Mouse (Mus musculus): ENCODE results near the gene Sergef.

The Sergef gene

DNA sequence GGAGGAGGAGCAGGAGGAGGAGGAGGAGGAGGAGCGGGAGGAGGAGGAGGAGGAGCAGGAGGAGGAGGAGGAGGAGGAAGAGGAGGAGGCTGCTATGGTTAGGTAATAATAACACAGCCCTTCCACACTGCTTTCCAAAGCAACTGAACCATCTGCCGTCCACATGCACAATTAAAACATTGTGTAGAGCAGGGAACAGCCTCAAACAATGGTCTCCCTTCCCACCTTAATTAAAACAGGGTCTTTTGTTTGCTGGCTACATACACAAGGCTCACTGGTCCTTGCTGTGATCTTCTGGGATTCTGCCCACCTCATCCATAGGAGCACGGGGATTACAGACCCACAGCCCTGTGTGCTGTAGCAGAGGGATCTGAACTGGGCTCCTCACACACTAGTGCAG, 15.6 kb downstream of the Sergef start:
- in situ Hi-C loops (cut with MboI; ENCODE audit: low pct_unique_long_range_greater_than_20kb in 1 of 2, low sequenced_read_pairs in 2 of 2, unreplicated experiment in 1 of 2), result no loop called here

DNA sequence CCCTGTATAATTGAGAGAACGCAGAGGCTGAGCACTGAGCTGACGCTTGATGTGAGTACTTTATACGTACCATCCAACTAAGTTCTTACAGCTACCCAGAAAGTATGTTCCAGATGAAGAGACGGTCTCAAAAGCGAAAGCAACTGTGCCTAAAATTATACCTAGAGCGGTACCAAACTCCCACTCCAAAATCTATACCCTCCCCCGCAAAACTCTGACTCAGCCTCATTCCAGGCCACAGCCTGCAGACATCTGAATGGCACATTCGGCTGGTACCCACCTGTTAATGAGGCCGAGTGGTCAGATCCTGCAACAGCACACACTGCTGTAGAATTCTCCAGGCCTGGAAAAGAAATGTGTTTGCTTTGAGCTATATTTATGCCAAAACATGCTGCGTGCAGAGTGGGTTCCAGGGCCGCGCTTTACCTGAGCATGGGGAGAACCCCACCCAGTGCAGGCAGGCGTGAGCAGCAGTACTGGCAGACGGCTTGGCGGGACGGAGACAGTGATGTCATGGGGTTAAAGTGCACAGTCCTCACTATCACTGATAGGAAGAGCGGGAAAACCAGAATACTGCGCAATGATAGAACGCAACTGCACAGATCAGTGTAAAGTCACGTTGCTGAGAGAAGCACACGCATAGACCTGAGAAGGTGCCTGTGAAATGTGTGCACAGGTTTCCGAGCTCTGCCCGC, 21.0 kb downstream of the Sergef start:
- in situ Hi-C loops (cut with MboI; ENCODE audit: low pct_unique_long_range_greater_than_20kb in 1 of 2, low sequenced_read_pairs in 2 of 2, unreplicated experiment in 1 of 2), result no loop called here

DNA sequence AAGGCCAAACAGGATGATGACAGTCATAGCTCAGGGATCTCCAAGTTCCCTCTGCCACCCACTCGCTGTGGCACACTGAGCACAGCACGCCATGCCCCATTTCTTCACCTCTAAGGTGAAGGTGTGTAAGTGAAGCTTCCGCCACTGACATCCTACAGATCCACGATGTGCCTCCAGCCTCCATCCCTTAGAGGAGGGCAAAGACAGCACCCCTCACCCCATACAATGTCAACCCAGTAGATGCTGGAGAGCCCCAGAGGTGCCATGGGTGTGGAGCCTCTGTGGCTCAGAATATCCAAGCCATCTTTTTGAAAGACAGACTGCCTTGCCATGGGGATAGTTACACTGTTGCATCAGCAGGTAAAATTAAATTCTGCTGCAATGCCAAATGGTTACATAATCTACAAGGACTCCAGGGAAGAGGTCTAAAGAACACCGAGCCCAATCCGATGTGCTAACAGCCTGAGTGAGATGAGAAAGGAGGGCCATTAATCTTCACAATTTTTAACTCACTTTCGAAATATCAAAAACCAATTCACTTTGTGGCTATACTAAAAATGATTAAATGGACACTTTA, 23.1 kb downstream of the Sergef start:
- in situ Hi-C loops (cut with MboI; ENCODE audit: low pct_unique_long_range_greater_than_20kb in 1 of 2, low sequenced_read_pairs in 2 of 2, unreplicated experiment in 1 of 2), result no loop called here

DNA sequence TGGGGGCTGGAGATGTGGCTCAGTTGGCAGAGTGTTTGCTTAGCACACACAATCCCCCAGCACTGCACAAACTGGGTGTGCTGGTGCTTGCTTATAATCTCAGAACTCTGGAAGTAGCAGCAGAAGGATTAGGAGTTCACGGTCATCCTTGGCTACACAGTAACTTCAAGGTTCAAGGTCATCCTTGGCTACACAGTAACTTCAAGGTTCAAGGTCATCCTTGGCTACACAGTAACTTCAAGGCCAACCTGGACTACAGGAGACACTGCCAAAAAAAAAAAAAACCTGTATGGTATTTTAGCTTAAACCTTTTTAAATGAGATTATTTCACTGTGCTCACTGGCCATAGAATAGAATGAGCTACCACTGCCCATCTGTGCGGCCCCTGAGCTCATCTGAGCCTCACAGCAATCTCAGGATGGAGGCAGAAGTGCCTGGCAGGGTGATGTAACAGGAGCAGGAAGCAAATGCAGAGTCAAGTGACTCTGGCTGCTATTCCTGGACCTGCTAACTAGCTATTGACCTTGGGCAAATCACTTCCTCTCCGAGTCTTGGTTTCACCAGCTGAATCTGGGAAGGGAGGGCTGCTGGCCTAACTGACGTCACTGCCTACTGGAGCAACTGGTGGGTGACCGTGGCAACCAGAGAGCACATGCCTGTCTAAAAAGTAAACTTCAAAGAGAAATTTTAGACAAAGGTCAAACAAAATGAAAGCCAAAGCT, 24.2 kb downstream of the Sergef start:
- in situ Hi-C loops (cut with MboI; ENCODE audit: low pct_unique_long_range_greater_than_20kb in 1 of 2, low sequenced_read_pairs in 2 of 2, unreplicated experiment in 1 of 2), result no loop called here

DNA sequence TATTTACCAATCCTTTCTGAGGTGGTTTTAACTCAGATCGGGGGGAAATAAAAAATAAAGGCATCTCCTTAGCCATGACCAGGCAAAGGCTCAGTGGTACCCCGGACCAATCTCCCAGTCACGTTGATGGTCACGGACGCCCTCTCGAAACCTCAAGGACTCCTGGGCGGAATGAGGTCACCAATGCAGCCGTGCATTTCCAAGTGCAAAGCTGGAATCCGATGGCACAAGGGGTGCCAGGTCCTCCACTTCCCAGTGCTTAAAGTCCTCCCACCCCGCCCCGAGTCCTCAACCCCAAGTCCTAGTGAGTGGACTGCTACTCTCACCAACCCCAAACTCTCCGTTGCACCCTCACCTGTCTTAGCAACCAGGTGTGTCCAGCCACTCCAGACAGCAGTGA, 25.3 kb downstream of the Sergef start:
- in situ Hi-C loops (cut with MboI; ENCODE audit: low pct_unique_long_range_greater_than_20kb in 1 of 2, low sequenced_read_pairs in 2 of 2, unreplicated experiment in 1 of 2), result no loop called here

DNA sequence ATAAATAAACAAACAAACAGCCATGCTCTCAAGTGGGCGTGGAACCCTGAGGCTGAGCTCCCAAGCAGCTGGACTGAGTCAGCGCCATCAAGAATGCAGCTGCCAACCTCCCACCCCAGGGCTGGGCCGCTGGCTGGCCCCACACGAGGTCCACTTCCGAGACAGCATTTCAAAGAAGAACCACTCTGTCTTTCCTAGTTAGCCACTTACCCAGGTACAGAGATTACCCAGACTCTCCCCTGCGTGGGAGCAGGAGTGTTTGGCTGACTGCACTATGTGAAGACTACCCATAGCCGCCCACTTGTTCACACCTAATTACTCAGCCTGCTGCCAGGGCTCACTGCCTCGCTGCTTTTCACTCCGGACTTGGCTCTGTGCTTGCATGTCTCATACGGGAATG, 26.5 kb downstream of the Sergef start:
- in situ Hi-C loops (cut with MboI; ENCODE audit: low pct_unique_long_range_greater_than_20kb in 1 of 2, low sequenced_read_pairs in 2 of 2, unreplicated experiment in 1 of 2), result no loop called here

DNA sequence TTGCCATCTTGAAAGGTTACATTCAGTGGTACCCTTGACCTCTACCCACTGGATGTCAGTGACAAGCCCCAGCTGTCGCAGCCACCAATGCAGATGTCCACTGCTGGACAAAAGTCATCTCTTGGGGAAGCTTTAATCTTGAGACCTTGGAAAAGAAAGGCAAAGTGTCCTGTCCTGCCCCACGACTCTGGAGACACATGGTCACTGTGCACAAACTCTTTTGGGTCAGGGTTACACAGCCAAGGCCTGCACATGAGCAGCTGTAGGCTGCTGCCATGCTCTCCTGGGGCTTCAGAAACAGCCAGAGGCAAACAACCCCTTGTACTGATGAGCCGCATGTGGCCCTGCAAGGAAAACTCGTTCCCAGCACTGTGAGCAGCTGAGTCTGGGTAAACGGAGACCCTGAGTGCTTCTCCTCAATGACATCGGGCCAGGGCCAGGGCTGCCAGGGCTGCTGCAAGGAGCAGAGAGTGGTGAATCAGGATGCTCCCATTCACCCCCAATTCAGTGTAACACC, 27.1 kb downstream of the Sergef start:
- in situ Hi-C loops (cut with MboI; ENCODE audit: low pct_unique_long_range_greater_than_20kb in 1 of 2, low sequenced_read_pairs in 2 of 2, unreplicated experiment in 1 of 2), result no loop called here

DNA sequence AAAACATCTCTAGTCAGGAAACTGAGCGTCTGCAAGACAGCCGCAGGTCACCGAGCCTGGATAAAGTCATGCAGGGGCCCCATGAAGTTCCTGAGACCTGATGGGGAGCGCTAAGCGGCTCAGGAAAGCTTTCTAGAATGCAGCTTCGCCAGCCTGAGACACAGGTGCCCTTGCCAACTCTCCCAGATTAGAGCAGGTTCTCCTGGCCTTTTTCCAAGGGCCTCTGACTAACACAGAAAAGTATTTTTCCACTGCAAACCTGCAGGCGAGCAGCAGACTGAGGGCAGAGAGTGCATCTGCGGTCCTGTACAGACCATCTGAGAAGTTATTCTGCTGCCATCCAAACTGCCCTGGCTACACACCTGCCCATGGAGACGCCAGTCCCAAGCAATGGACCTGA, 27.6 kb downstream of the Sergef start:
- in situ Hi-C loops (cut with MboI; ENCODE audit: low pct_unique_long_range_greater_than_20kb in 1 of 2, low sequenced_read_pairs in 2 of 2, unreplicated experiment in 1 of 2), result no loop called here

DNA sequence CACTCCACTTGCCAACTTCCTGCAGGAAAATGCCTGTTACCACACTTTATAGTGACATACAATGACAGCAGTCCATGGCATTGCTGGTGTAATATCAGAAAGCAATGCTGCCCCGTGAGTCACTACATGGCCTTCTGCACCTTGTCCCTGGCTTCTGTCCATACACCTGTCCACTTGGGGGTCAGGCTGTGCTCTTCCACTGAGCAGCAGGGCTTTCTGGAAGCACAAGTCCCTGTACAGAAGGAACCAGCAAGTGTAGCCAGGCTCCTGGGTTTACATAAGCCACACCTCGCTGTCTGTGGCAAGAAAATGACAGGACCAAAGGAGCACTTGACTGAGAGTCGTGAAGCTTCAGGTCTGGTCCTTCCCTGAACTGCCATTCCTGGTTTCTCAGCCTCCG, 30.3 kb downstream of the Sergef start:
- in situ Hi-C loops (cut with MboI; ENCODE audit: low pct_unique_long_range_greater_than_20kb in 1 of 2, low sequenced_read_pairs in 2 of 2, unreplicated experiment in 1 of 2), result no loop called here

DNA sequence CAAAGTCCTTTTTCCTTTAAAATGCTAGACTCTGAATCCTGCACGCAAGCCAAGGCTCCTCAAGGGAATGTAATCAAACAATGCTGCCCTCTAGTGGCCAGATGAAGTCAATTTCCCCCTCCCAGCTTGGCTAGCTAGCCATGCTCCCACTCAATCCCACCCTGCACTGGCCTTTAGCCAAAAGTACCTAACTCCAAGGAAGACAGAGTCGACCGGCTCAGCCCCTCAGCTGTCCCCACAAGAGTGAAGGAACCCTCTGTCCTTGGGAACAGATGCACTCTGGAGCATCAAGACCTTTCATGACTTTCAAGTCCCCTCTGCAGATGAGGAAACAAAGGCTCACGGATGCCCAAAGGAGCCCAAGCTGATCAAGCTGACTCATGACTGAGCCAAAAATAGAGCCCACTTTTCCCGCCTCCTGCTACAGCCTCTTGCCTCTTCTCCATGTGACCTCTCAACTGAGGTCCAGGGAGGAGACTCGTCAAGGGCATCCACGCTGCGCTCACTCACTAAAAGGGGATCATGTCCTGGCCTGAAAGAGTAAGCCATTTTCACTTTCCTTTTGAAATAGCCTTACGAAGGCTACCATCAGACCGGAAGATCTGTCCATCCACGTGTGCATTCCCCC, 32.1 kb downstream of the Sergef start:
- in situ Hi-C loops (cut with MboI; ENCODE audit: low pct_unique_long_range_greater_than_20kb in 1 of 2, low sequenced_read_pairs in 2 of 2, unreplicated experiment in 1 of 2), result no loop called here

DNA sequence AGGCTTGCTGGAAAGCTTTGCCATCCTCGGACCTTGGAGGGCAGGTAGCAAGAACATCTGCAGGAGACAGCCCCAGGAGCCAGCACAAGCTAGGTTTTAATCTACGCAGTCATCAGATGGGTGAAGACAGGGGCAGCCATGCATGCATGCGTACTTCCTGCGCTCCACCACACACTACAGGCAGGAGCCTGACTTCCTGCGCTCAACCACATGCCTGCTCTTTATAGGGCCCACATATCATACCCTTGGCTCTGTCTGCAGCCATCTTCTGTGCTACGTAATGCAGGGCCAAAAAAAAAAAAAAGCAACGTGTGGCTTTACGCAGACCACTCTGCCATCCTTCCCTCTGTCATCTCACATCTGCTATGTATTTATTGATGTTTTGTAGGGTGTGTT, 32.6 kb downstream of the Sergef start:
- in situ Hi-C loops (cut with MboI; ENCODE audit: low pct_unique_long_range_greater_than_20kb in 1 of 2, low sequenced_read_pairs in 2 of 2, unreplicated experiment in 1 of 2), result no loop called here

DNA sequence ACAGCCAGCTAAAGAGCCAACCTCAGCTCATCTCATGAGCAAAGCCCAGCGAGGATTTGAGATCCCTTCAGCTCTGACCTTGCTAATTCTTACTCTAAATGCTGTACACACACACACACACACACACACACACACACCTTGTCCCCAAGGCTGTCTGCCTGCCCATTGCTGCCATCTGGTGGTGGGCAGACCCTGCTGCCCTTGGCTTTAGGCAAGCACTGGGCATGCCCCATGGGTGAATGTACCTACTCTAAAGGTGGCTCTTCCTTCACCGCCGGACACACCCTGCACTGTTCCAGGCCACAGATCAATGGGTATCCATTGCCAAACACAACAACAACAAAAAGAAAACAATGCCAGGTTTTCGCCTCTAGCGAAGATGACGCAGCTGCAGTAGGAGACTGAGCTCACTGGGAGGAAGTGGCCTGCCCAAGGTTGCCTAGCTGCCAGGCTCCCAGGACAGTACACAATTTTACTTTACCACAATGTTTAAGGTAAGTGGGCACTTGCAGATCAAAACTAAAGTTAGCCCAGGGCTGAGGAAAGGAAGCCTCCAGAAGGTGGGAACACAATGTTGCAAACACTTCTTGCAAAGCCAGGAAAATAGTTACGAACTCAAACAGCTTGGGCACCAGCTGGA, 33.1 kb downstream of the Sergef start:
- in situ Hi-C loops (cut with MboI; ENCODE audit: low pct_unique_long_range_greater_than_20kb in 1 of 2, low sequenced_read_pairs in 2 of 2, unreplicated experiment in 1 of 2), result no loop called here

DNA sequence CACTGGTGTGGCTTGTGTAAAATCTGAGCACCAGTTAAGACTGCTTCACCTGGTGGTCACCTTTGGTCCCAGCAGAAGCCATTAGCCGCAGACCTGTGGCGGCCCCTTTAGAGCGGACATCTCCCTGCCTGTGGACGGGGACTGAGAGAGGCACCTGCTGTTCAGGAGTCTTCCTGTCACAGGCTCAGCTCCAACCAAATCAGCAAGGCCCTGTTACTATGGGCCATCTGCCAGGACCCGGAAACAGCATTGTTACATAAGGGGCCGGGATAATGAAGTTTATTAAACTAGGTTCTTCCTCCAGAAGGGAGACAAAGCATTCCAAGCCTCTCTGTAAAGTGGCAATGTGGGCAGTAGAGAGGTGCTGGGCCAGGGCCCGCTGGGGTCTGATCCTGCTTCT, 36.6 kb downstream of the Sergef start:
- in situ Hi-C loops (cut with MboI; ENCODE audit: low pct_unique_long_range_greater_than_20kb in 1 of 2, low sequenced_read_pairs in 2 of 2, unreplicated experiment in 1 of 2), result no loop called here

DNA sequence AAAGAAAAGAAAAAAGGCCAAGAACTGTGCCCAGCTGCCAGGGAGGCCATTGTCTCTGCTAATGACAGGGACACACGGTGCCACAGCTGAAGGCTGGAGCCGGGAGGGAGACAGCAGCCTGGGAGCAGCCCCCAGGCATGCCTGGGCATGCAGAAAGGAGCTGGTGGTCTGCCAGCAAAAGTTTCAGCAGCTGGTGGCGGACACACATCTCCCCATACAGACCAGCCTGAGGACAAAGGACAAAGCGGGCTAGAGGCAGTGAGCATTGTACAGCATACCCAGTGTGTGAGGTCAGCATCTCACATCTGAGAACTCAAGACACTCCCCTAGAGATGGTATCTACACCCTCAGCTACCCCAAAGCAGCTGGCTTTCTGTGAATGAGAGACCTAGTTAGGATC, 37.5 kb downstream of the Sergef start:
- in situ Hi-C loops (cut with MboI; ENCODE audit: low pct_unique_long_range_greater_than_20kb in 1 of 2, low sequenced_read_pairs in 2 of 2, unreplicated experiment in 1 of 2), result no loop called here

DNA sequence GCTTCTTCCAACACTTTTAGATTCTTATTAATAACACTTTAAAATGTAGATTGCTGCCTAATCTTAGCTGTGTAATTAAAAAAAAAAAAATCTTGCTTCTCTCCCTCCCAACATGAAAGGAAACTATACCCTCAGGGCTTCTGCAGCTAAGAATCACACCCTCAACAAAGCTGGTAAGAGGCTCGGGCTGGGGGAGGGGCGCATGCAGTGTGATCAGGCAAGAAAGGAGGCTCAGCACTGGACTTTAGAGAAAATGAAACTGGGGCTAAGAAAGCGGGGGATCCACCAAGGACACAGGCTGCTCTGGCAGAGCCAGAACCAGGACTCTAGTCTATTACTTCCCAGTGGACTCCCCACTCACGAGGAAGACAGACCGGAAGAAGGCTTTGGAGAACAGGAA, 38.5 kb downstream of the Sergef start:
- in situ Hi-C loops (cut with MboI; ENCODE audit: low pct_unique_long_range_greater_than_20kb in 1 of 2, low sequenced_read_pairs in 2 of 2, unreplicated experiment in 1 of 2), result no loop called here

DNA sequence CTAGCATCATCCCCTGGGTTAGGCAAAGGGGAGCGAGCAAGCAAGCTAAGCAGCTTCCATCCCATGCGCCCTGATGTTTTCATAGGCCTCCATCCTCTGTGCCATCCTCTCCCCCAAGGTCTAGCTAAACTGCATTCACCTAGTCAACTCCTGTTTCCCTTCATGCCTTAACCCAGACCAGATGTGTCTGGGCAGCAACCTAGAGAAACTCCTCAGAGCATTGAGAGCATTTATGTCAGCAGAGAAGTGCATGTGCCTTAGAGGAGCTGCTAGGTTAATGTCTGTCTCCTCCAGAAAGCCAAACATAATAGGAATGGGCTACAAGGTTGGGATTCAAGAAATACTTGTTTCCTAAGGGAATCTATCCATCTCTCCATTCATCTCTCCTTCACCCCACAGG, 42.6 kb downstream of the Sergef start:
- in situ Hi-C loops (cut with MboI; ENCODE audit: low pct_unique_long_range_greater_than_20kb in 1 of 2, low sequenced_read_pairs in 2 of 2, unreplicated experiment in 1 of 2), result no loop called here

DNA sequence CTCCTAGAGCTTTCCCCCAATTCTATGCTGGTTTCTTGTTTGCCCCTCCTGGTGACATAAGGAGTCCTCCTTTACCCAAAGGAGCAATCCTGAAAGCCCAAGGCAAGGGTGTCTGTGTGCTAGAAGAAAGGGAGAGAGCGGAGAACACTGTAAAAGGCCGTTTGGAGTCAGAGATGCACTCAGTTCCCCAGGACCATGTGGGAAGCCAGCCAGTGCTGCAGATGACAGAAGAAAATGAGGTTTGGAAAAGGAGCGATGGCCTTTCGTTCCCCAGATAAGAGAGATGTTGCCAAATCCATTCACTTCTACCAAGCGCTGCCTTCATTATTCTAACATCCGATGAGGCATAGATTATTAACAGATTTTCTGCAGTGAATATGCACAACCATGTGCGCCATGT, 48.1 kb downstream of the Sergef start:
- in situ Hi-C loops (cut with MboI; ENCODE audit: low pct_unique_long_range_greater_than_20kb in 1 of 2, low sequenced_read_pairs in 2 of 2, unreplicated experiment in 1 of 2), result no loop called here

DNA sequence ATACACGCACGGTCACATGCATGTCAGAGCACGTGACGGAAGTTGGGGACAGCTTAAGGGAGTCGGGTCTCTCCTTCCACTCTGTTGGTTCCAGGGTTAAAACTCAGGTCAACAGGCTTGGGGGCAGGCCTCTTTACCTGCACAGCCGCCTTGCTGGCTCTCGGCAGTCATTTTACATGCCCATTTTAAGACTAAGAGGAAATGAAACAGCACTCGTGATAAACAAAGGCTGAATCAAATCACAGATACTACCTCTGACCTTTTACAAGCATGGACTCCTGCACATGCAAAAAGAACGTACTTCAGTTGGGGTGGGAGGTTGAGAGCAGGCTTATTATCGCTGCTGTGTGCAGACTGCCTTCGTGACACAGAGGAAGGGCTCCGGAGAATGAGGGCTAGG, 50.4 kb downstream of the Sergef start:
- in situ Hi-C loops (cut with MboI; ENCODE audit: low pct_unique_long_range_greater_than_20kb in 1 of 2, low sequenced_read_pairs in 2 of 2, unreplicated experiment in 1 of 2), result no loop called here

DNA sequence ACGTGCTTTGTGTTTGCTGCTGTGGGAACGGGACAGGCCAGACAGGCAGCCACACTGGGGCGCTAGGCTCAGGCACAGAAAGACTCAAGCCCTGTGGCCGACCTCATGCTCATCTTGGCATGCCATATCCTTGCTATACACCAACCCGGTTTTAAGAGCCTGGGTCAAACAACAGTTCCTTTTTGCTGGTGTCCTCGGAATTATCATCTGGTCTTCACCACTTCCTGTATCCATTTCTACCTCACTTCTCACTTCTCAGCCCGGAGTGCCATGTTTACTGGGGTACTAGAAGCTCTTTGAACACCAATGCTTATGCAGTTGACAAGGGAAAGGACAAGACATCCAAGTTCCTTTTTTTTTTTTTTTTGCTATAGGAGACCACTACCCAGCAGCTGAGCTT, 51.6 kb downstream of the Sergef start:
- in situ Hi-C loops (cut with MboI; ENCODE audit: low pct_unique_long_range_greater_than_20kb in 1 of 2, low sequenced_read_pairs in 2 of 2, unreplicated experiment in 1 of 2), result no loop called here
